Mouse (Mus musculus) forebrain, embryonic 14.5 days (tissue): ENCODE data around the gene Gm49711. TPM values are rescaled to one million over a fixed set of nuclear protein-coding genes. Genes with fewer than 3 reads are reported as not detected.
"Not testable (repeated sequence)": the region's sequence is repeated elsewhere in the genome, so short reads cannot be mapped to it uniquely, and the experiment has no call there.

Source experiments
- ATAC-seq: fragments of 200-750 bp; cut with Nextera tagmentation; 2 replicates; pipeline ENCODE4 v1.8.0; 2017; ENCODE audit warnings: mild to moderate bottlenecking, moderate library complexity
- DNase-seq: peaks from one replicate; pipeline ENCODE4 v3.0.0-alpha.2; 2015; ENCODE audit warnings: low spot score
- H3K27ac ChIP-seq: fragments of 300-500 bp; sonication (generic); 2 replicates; pipeline ENCODE4 v1.5.1; 2014; ENCODE audit warnings: low read depth, mild to moderate bottlenecking, control low read depth, low read length, moderate library complexity
- H3K27me3 ChIP-seq: fragments of 300-500 bp; sonication (generic); replicated peaks from 2 replicates; pipeline ENCODE4 v1.6.1; 2014; ENCODE audit warnings: low read length, control low read depth, mixed read lengths; ENCODE audit not compliant: control insufficient read depth, insufficient read depth
- H3K36me3 ChIP-seq: fragments of 300-500 bp; sonication (generic); 2 replicates; pipeline ENCODE4 v1.6.1; 2014; ENCODE audit warnings: low read length, control low read depth; ENCODE audit not compliant: control insufficient read depth, insufficient read depth
- H3K4me1 ChIP-seq: fragments of 300-500 bp; sonication (generic); 2 replicates; pipeline ENCODE4 v1.6.1; 2014; ENCODE audit warnings: antibody characterized with exemption, low read length, control low read depth; ENCODE audit not compliant: control insufficient read depth, insufficient read depth
- H3K4me2 ChIP-seq: fragments of 300-500 bp; sonication (generic); 2 replicates; pipeline ENCODE4 v1.6.1; 2014; ENCODE audit warnings: mild to moderate bottlenecking, control low read depth, low read length
- H3K4me3 ChIP-seq: fragments of 300-500 bp; sonication (generic); 2 replicates; pipeline ENCODE4 v1.5.1; 2014; ENCODE audit warnings: low read depth, low read length, control low read depth
- H3K9ac ChIP-seq: fragments of 300-500 bp; sonication (generic); 2 replicates; pipeline ENCODE4 v1.6.1; 2014; ENCODE audit warnings: mild to moderate bottlenecking, low read length, control low read depth, moderate library complexity
- H3K9me3 ChIP-seq: fragments of 300-500 bp; sonication (generic); replicated peaks from 2 replicates; pipeline ENCODE4 v1.6.1; 2016; ENCODE audit warnings: low read length, control low read depth, mixed read lengths; ENCODE audit not compliant: control insufficient read depth
- WGBS: fragments of 180-500 bp; shearing (Covaris S2); extraction: QIAGEN DNeasy Blood & Tissue Kit; methylation state at CpG from one replicate; pipeline ENCODE4 v1.1.7; 2014; 5-methylcytosine and 5-hydroxymethylcytosine counted together
- polyA plus RNA-seq: library from polyadenylated mRNA; unstranded; fragments of >200 nt; fragmentation: Nextera tagmentation; extraction: Ambion mirVana; gene quantifications from 2 replicates; pipeline ENCODE4 v1.2.1, GENCODE M21; 2014

The Gm49711 gene
- polyA plus RNA-seq, 1 experiment from 2014 or later, result 0.63 TPM

GRCm38 (mm10) chr16:92203599-92203998 is 145.5 kb downstream of the Gm49711 start:
- Histone ChIP-seq H3K9me3 (no peaks in the 10 kb centered on the region), H3K4me1 (no peaks in the 10 kb centered on the region), H3K4me3 (no peak overlapping the region), H3K27me3 (no peaks in the 10 kb centered on the region), H3K9ac (no peak overlapping the region), H3K4me2 (no peak overlapping the region), H3K27ac (no peak overlapping the region), H3K36me3 (no peaks in the 10 kb centered on the region)
- DNase-seq (no peak), ATAC-seq (no peak)
- 80% methylated on average over 8 of the region's 8 CpGs for WGBS

GRCm38 (mm10) chr16:92209291-92209781 is 151.2 kb downstream of the Gm49711 start:
- Histone ChIP-seq H3K27ac (no peak overlapping the region), H3K9me3 (no peaks in the 10 kb centered on the region)
- ATAC-seq, result no peak

GRCm38 (mm10) chr16:92210316-92210715 is 152.2 kb downstream of the Gm49711 start:
- H3K4me3 ChIP-seq, H3K27ac ChIP-seq, DNase-seq, H3K4me2 ChIP-seq, H3K4me1 ChIP-seq, H3K36me3 ChIP-seq, H3K9ac ChIP-seq, H3K9me3 ChIP-seq, H3K27me3 ChIP-seq, ATAC-seq: not testable (repeated sequence)
- WGBS, result 73% methylated on average over 5 of the region's 5 CpGs

More at GRCm38 (mm10) chr16:92209291-92209781, 151.2 kb downstream of the Gm49711 start:
- no peak for DNase-seq
- Histone ChIP-seq H3K36me3 (no peaks in the 10 kb centered on the region), H3K4me3 (no peak overlapping the region), H3K4me1 (no peaks in the 10 kb centered on the region), H3K27me3 (no peaks in the 10 kb centered on the region), H3K9ac (no peak overlapping the region), H3K4me2 (no peak overlapping the region)
- 85% methylated on average over 5 of the region's 5 CpGs for WGBS

DNA sequence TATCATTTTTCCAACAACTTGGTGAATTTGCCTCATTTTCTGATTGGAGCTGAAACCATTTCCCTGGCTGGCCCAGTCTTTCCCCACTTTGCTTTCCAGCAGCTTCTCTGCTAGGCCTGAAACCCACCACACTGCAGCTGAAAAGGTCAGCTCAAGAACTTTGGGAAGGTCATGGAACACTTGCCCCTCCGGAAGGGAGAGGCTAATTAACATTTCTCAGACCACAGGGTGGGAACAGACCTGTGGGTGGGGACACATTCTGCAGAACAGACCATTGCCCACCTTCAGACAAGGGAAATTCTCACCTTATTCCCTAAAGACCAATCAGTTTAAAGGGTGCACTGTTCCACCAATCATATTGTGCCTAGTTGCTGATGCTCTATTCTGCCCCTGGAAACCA is 155.8 kb downstream of the Gm49711 start:
- 70% methylated on average over 1 of the region's 1 CpGs for WGBS
- not testable (repeated sequence) for H3K27ac ChIP-seq, ATAC-seq, H3K9ac ChIP-seq, H3K4me3 ChIP-seq, H3K4me2 ChIP-seq, H3K27me3 ChIP-seq, H3K9me3 ChIP-seq, H3K36me3 ChIP-seq, DNase-seq, H3K4me1 ChIP-seq

DNA sequence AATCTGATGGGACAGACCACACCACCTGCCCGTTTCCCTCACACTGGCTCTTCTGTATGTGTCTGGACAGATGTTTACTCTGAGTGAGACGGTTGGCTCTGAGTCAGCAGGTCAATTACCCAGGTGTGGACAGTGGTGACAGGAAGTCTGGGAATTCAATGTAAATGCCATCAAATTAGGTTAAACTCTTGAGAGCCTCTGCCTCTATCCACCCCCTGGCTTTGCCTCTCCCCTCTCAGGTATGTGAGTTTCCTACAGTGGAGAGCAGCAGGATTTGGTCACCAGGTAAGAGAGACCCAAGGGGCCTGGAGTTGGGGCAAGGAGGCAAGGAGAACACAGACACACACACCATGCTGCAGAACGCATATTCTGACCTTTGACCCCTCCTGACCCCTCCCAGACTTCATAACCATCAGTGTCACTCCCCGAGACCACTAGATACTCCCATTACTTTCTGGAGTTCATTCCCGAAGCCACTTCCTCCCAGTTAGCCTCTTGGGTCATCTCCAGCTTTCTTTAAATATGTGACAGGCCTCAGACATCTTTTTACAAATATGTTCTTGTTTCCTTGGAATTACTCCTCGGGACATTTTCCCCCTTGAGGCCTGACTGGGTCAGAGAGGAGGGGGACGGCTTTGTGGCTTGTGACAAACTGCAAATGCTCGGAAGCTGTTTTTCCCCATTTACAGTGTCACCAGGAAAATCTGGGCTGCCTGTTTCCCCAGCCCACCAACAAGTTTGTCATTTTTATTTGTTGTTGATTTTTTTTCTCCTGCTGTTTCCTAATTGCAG is 157.7 kb downstream of the Gm49711 start:
- Histone ChIP-seq H3K4me1 (no peaks in the 10 kb centered on the region), H3K9me3 (no peaks in the 10 kb centered on the region), H3K9ac (no peak overlapping the region), H3K36me3 (no peaks in the 10 kb centered on the region), H3K4me2 (no peak overlapping the region), H3K27me3 (no peaks in the 10 kb centered on the region), H3K4me3 (no peak overlapping the region), H3K27ac (no peak overlapping the region)
- WGBS, result 76% methylated on average over 8 of the region's 8 CpGs
- ATAC-seq (no peak), DNase-seq (no peak)

GRCm38 (mm10) chr16:92220754-92221153 is 162.6 kb downstream of the Gm49711 start:
- Histone ChIP-seq H3K9me3 (no peaks in the 10 kb centered on the region), H3K27me3 (no peaks in the 10 kb centered on the region), H3K27ac (no peak overlapping the region), H3K4me1 (no peaks in the 10 kb centered on the region), H3K4me2 (no peak overlapping the region), H3K9ac (no peak overlapping the region), H3K4me3 (no peak overlapping the region), H3K36me3 (no peaks in the 10 kb centered on the region)
- 83% methylated on average over 11 of the region's 11 CpGs for WGBS
- no peak for DNase-seq
- no peak for ATAC-seq

GRCm38 (mm10) chr16:92228332-92228919 is 170.3 kb downstream of the Gm49711 start:
- H3K4me1 ChIP-seq, result no peaks in the 10 kb centered on the region
- no peaks in the 10 kb centered on the region for H3K27me3 ChIP-seq
- H3K27ac ChIP-seq, result no peak overlapping the region
- no peak overlapping the region for H3K4me2 ChIP-seq
- no peaks in the 10 kb centered on the region for H3K9me3 ChIP-seq
- no peaks in the 10 kb centered on the region for H3K36me3 ChIP-seq
- ATAC-seq (no peak), DNase-seq (no peak)
- H3K9ac ChIP-seq, result no peak overlapping the region
- 85% methylated on average over 7 of the region's 7 CpGs for WGBS
- no peak overlapping the region for H3K4me3 ChIP-seq

DNA sequence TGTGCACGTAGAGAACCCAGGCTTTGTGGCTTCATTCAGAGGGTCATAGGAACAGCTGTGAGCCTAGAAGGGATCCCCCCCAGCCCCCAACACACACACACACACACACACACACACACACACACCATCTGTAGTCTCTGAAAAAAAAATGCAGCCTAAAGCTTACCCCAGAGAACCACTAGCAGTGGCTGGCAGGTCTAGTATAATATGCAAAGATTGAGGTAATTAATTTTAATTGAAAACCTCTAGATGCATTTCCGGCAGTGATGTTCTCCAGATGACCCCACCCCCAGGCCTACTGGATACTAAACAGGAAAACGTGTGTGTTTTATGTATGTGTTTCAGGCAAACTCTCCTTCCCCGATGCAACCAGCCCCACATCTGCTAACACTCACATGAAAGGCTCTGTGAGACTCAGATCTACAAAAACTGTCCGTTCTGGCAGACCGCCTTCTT is 172.4 kb downstream of the Gm49711 start:
- Histone ChIP-seq H3K4me1 (no peaks in the 10 kb centered on the region), H3K9ac (no peak overlapping the region), H3K27me3 (no peaks in the 10 kb centered on the region), H3K9me3 (no peaks in the 10 kb centered on the region), H3K36me3 (no peaks in the 10 kb centered on the region), H3K4me2 (no peak overlapping the region), H3K4me3 (no peak overlapping the region), H3K27ac (no peak overlapping the region)
- no peak for ATAC-seq
- WGBS, result 80% methylated on average over 6 of the region's 6 CpGs
- no peak for DNase-seq

DNA sequence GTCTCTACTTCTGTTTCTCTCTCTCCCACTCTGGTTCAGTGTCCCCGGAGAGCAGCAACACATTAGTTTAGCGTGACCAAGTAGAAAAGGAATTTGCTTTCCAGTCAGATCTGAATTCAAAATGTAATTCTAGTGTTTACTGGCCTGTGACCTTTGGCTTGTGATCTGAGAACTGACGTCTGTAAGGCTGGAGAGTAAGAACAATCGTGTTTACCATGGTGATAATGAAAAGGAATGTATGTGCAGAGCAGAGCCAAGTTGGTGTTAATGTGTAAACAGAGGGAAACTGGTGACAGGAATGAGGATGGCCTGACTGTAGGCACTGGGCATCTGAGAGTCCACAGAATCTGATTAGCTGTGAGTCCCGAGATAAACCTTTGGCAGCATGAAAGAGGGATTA is 176.4 kb downstream of the Gm49711 start:
- ATAC-seq (no peak), DNase-seq (no peak)
- 62% methylated on average over 5 of the region's 5 CpGs for WGBS
- H3K27me3 ChIP-seq, result no peaks in the 10 kb centered on the region
- no peak overlapping the region for H3K9ac ChIP-seq
- no peak overlapping the region for H3K4me2 ChIP-seq
- H3K4me1 ChIP-seq, result no peaks in the 10 kb centered on the region
- H3K36me3 ChIP-seq, result no peaks in the 10 kb centered on the region
- H3K4me3 ChIP-seq, result no peak overlapping the region
- H3K27ac ChIP-seq, result no peak overlapping the region
- no peaks in the 10 kb centered on the region for H3K9me3 ChIP-seq
